Mouse (Mus musculus): ENCODE results near the gene Abhd5. TPM values are rescaled to one million over a fixed set of nuclear protein-coding genes. Genes with fewer than 3 reads are reported as not detected.

Gene Abhd5
- total and polyA plus RNA-seq, 3 experiments = 6.0 to 12.2 (median 8.8) TPM

GRCm38 (mm10) chr9:122397156-122397555, 45.7 kb downstream of the Abhd5 start:
- TF ChIP-seq NELFE (IDR thresholded peaks at IDR 0.05; ENCODE audit: low read depth, low read length) = no peak
- TF ChIP-seq GABPA (IDR thresholded peaks at IDR 0.05; ENCODE audit: insufficient replicate concordance, low read depth, low read length) = no peak
- TF ChIP-seq ELF1 (IDR thresholded peaks at IDR 0.05; ENCODE audit: low read depth, low read length) = no peak
- TF ChIP-seq KAT2A (IDR thresholded peaks at IDR 0.05; ENCODE audit: insufficient replicate concordance, low read length) = no peak
- no peak for TF ChIP-seq MAFK (IDR thresholded peaks at IDR 0.05; ENCODE audit: insufficient replicate concordance, low read length)
- TF ChIP-seq NRF1 (IDR thresholded peaks at IDR 0.05; ENCODE audit: low read depth, low read length) = no peak
- Histone ChIP-seq H3K27me3 (replicated peaks) (no peaks in the 10 kb centered on the region), H3K27ac (ENCODE audit: insufficient read depth, low read depth) (no peak overlapping the region), H3K4me2 (ENCODE audit: insufficient read depth, low read depth, poor library complexity, severe bottlenecking) (no peak overlapping the region), H3K79me2 (replicated peaks; ENCODE audit: control insufficient read depth, extremely low read depth, insufficient read depth, poor library complexity, severe bottlenecking) (no peaks in the 10 kb centered on the region), H3K9me3 (replicated peaks; ENCODE audit: low read length) (no peaks in the 10 kb centered on the region), H3K36me3 (replicated peaks in 1 of 2; ENCODE audit: control insufficient read depth in 1 of 2, insufficient read depth in 1 of 2, low read length in 1 of 2) (no peaks in the 10 kb centered on the region), H3K4me1 (ENCODE audit: control insufficient read depth in 1 of 2, insufficient read depth in 2 of 2) (no peaks in the 10 kb centered on the region), H3K4me3 (replicated peaks in 1 of 3; ENCODE audit: low read depth in 2 of 3, low read length in 2 of 3, poor library complexity in 1 of 3) (no peak overlapping the region), H3K9ac (ENCODE audit: insufficient read depth, low read depth) (no peak overlapping the region)
- dilution Hi-C loops (cut with MboI; ENCODE audit: extremely low pct_ligation_motif_present, extremely low pct_unique_long_range_greater_than_20kb, low sequenced_read_pairs) = no loop called here
- no peak for DNase-seq (ENCODE audit: extremely low read depth)
- in situ Hi-C loops (cut with MboI; ENCODE audit: low pct_ligation_motif_present, low pct_unique_long_range_greater_than_20kb, low sequenced_read_pairs) = no loop called here

DNA sequence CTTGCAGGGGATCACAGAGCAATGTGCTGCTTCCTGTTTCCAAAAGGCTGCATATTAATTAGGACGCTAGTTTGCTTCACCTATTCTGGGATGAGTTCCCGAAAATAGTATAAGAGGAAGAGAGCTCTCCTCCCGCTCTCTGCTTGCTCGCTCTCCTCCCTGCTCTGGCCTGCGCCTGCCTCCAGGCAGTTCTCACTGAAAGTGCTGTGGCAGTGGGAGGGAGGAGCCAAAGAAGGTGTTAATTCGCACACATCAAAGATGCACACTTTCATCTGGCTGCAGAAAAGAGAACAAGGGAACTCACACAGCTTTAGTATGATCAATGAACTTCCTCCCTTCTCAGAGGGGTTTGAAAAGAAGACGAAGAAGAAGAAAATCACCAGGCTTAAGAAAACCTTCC, 47.3 kb downstream of the Abhd5 start:
- TF ChIP-seq CHD2 (IDR thresholded peaks at IDR 0.05; ENCODE audit: low read length) = no peak
- TF ChIP-seq CTCF (conservative IDR thresholded peaks at IDR 0.05 in 1 of 2, IDR thresholded peaks at IDR 0.05 in 1 of 2; ENCODE audit: low read depth in 2 of 2, low read length in 2 of 2) = no peak
- TF ChIP-seq RAD21 (IDR thresholded peaks at IDR 0.05; ENCODE audit: low read depth, low read length) = no peak
- no peak for TF ChIP-seq GABPA (IDR thresholded peaks at IDR 0.05; ENCODE audit: insufficient replicate concordance, low read depth, low read length)
- no peak for TF ChIP-seq RCOR1 (conservative IDR thresholded peaks at IDR 0.05; ENCODE audit: low read depth, low read length)
- no peak for TF ChIP-seq IRF4 (IDR thresholded peaks at IDR 0.05; ENCODE audit: low read depth, low read length)
- TF ChIP-seq SMC3 (IDR thresholded peaks at IDR 0.05; ENCODE audit: low read depth, low read length) = no peak
- no peak for TF ChIP-seq JUN (IDR thresholded peaks at IDR 0.05; ENCODE audit: insufficient read depth, low read depth, low read length)
- TF ChIP-seq TCF12 (IDR thresholded peaks at IDR 0.05; ENCODE audit: low read depth, low read length) = no peak
- no peak for TF ChIP-seq E2F4 (IDR thresholded peaks at IDR 0.05; ENCODE audit: insufficient replicate concordance, low read depth, low read length)
- no peak for TF ChIP-seq ELF1 (IDR thresholded peaks at IDR 0.05; ENCODE audit: low read depth, low read length)
- TF ChIP-seq MXI1 (IDR thresholded peaks at IDR 0.05; ENCODE audit: low read depth, low read length) = no peak
- TF ChIP-seq HCFC1 (IDR thresholded peaks at IDR 0.05; ENCODE audit: low read depth, low read length) = no peak
- no peak for TF ChIP-seq PAX5 (IDR thresholded peaks at IDR 0.05; ENCODE audit: low read length)
- dilution Hi-C loops (cut with MboI; ENCODE audit: extremely low pct_ligation_motif_present, extremely low pct_unique_long_range_greater_than_20kb, low sequenced_read_pairs) = no loop called here
- in situ Hi-C loops (cut with MboI; ENCODE audit: low pct_ligation_motif_present, low pct_unique_long_range_greater_than_20kb, low sequenced_read_pairs) = no loop called here

More for the DNA sequence above, 47.3 kb downstream of the Abhd5 start:
- Histone ChIP-seq H3K36me3 (replicated peaks in 1 of 2; ENCODE audit: control insufficient read depth in 1 of 2, insufficient read depth in 1 of 2, low read length in 1 of 2) (no peaks in the 10 kb centered on the region), H3K9me3 (replicated peaks; ENCODE audit: low read length) (no peaks in the 10 kb centered on the region), H3K27me3 (replicated peaks) (no peaks in the 10 kb centered on the region), H3K4me3 (replicated peaks in 1 of 3; ENCODE audit: low read depth in 2 of 3, low read length in 2 of 3, poor library complexity in 1 of 3) (no peak overlapping the region), H3K79me2 (replicated peaks; ENCODE audit: control insufficient read depth, extremely low read depth, insufficient read depth, poor library complexity, severe bottlenecking) (no peaks in the 10 kb centered on the region), H3K4me2 (ENCODE audit: insufficient read depth, low read depth, poor library complexity, severe bottlenecking) (no peak overlapping the region), H3K27ac (ENCODE audit: insufficient read depth, low read depth) (no peak overlapping the region), H3K9ac (ENCODE audit: insufficient read depth, low read depth) (no peak overlapping the region), H3K4me1 (ENCODE audit: control insufficient read depth in 1 of 2, insufficient read depth in 2 of 2) (no peaks in the 10 kb centered on the region)
- DNase-seq (ENCODE audit: extremely low read depth) = no peak
